Mouse (Mus musculus): ENCODE measurements around the gene Disc1. TPM values are rescaled to one million over a fixed set of nuclear protein-coding genes. Genes with fewer than 3 reads are reported as not detected.

Gene Disc1
- total and polyA plus RNA-seq, 3 experiments = 1.1 to 2.3 (median 2.2) TPM

GRCm38 (mm10) chr8:125301931-125302361, 248.0 kb downstream of the Disc1 start:
- TF ChIP-seq CTCF (IDR thresholded peaks at IDR 0.05) (no peak), POLR2A (IDR thresholded peaks at IDR 0.05; ENCODE audit: insufficient read depth, low read depth, low read length) (no peak), EP300 (IDR thresholded peaks at IDR 0.05; ENCODE audit: insufficient read depth, low read depth, low read length) (no peak)
- Histone ChIP-seq H3K36me3 (ENCODE audit: control insufficient read depth, insufficient read depth, low read length) (no peaks in the 10 kb centered on the region), H3K9ac (ENCODE audit: low read depth, low read length) (no peak overlapping the region), H3K27me3 (ENCODE audit: control insufficient read depth, insufficient read depth, low read length) (no peaks in the 10 kb centered on the region), H3K4me3 (no peak overlapping the region), H3K27ac (no peak overlapping the region), H3K4me1 (ENCODE audit: control insufficient read depth, insufficient read depth, low read length) (peaks cover 2% of the 10 kb centered on the region; the same call in 1 of the 2 replicates), H3K79me2 (replicated peaks; ENCODE audit: control insufficient read depth, insufficient read depth, low read length) (no peaks in the 10 kb centered on the region)
- 75% methylated on average over 8 of the region's 8 CpGs for WGBS
- intact Hi-C loops (cut with DNase I) = no loop called here
- DNase-seq = no peak

GRCm38 (mm10) chr8:125306665-125307064, 252.7 kb downstream of the Disc1 start:
- TF ChIP-seq POLR2A (IDR thresholded peaks at IDR 0.05; ENCODE audit: insufficient read depth, low read depth, low read length) (no peak), EP300 (IDR thresholded peaks at IDR 0.05; ENCODE audit: insufficient read depth, low read depth, low read length) (no peak), CTCF (IDR thresholded peaks at IDR 0.05) (no peak)
- Histone ChIP-seq H3K4me1 (ENCODE audit: control insufficient read depth, insufficient read depth, low read length) (no peaks in the 10 kb centered on the region), H3K4me3 (no peak overlapping the region), H3K27me3 (ENCODE audit: control insufficient read depth, insufficient read depth, low read length) (no peaks in the 10 kb centered on the region), H3K79me2 (replicated peaks; ENCODE audit: control insufficient read depth, insufficient read depth, low read length) (no peaks in the 10 kb centered on the region), H3K36me3 (ENCODE audit: control insufficient read depth, insufficient read depth, low read length) (no peaks in the 10 kb centered on the region), H3K27ac (no peak overlapping the region), H3K9ac (ENCODE audit: low read depth, low read length) (no peak overlapping the region)
- intact Hi-C loops (cut with DNase I) = no loop called here
- no peak for DNase-seq
- WGBS = 87% methylated on average over 10 of the region's 10 CpGs

GRCm38 (mm10) chr8:125309985-125310384, 256.0 kb downstream of the Disc1 start:
- intact Hi-C loops (cut with DNase I) = no loop called here
- WGBS = 92% methylated on average over 14 of the region's 14 CpGs
- no peak for TF ChIP-seq CTCF (IDR thresholded peaks at IDR 0.05)
- Histone ChIP-seq H3K27me3 (ENCODE audit: control insufficient read depth, insufficient read depth, low read length) (no peaks in the 10 kb centered on the region), H3K4me3 (no peak overlapping the region), H3K27ac (no peak overlapping the region), H3K9ac (ENCODE audit: low read depth, low read length) (no peak overlapping the region), H3K36me3 (ENCODE audit: control insufficient read depth, insufficient read depth, low read length) (no peaks in the 10 kb centered on the region), H3K79me2 (replicated peaks; ENCODE audit: control insufficient read depth, insufficient read depth, low read length) (no peaks in the 10 kb centered on the region), H3K4me1 (ENCODE audit: control insufficient read depth, insufficient read depth, low read length) (0 out of 2 replicates have a peak, but pooled peaks cover 2% of the 10 kb centered on the region)
- no peak for DNase-seq

Small RNAs within 50 kb of the gene (microRNA-seq; reads per million reads assigned to microRNA genes)
- gene Gm22197 = 0 reads per million in 2 experiments

Other genes starting within 250 kb of the Disc1 start
- gene Gnpat, start 191.2 kb upstream of the Disc1 start, total RNA-seq (2021) = 100 to 1,000 TPM; 169 to 189 TPM
- gene Gnpat, start 191.2 kb upstream of the Disc1 start, polyA plus RNA-seq (2012; rRNA removed) = 199 and 263 TPM in 2 replicates
- 10 to 100 TPM; 47.3 to 51.7 TPM for gene 2810004N23Rik, start 191.1 kb upstream of the Disc1 start, total RNA-seq (2021)
- gene 2810004N23Rik, start 191.1 kb upstream of the Disc1 start, polyA plus RNA-seq (2012; rRNA removed) = 28.9 and 46.7 TPM in 2 replicates
- gene Exoc8, start 156.5 kb upstream of the Disc1 start, total RNA-seq (2021) = 10 to 100 TPM; 18.8 to 20.2 TPM
- gene Exoc8, start 156.5 kb upstream of the Disc1 start, polyA plus RNA-seq (2012; rRNA removed) = 6.8 and 9.7 TPM in 2 replicates
- gene Sprtn, start 156.3 kb upstream of the Disc1 start, total RNA-seq (2021) = 10 to 100 TPM; 10.3 TPM
- gene Sprtn, start 156.3 kb upstream of the Disc1 start, polyA plus RNA-seq (2012; rRNA removed) = 8.3 and 13.7 TPM in 2 replicates
- gene Egln1, start 104.9 kb upstream of the Disc1 start, total RNA-seq (2021) = 100 to 1,000 TPM; 331 to 374 TPM
- gene Egln1, start 104.9 kb upstream of the Disc1 start, polyA plus RNA-seq (2012; rRNA removed) = 146 and 227 TPM in 2 replicates
- gene Tsnax, start 41.2 kb upstream of the Disc1 start, total RNA-seq (2021) = 10 to 100 TPM; 66.3 to 73.1 TPM
- gene Tsnax, start 41.2 kb upstream of the Disc1 start, polyA plus RNA-seq (2012; rRNA removed) = 43.2 and 78.8 TPM in 2 replicates

Measured in heart, adult 2 months (tissue).